Mouse (Mus musculus): ENCODE measurements at regions not wholly inside any gene's neighbourhood (a gene's known extent, or its start where the extent isn't known, plus 50 kb on each side); places are given as distances from the start of the nearest gene placed in this dataset.

DNA sequence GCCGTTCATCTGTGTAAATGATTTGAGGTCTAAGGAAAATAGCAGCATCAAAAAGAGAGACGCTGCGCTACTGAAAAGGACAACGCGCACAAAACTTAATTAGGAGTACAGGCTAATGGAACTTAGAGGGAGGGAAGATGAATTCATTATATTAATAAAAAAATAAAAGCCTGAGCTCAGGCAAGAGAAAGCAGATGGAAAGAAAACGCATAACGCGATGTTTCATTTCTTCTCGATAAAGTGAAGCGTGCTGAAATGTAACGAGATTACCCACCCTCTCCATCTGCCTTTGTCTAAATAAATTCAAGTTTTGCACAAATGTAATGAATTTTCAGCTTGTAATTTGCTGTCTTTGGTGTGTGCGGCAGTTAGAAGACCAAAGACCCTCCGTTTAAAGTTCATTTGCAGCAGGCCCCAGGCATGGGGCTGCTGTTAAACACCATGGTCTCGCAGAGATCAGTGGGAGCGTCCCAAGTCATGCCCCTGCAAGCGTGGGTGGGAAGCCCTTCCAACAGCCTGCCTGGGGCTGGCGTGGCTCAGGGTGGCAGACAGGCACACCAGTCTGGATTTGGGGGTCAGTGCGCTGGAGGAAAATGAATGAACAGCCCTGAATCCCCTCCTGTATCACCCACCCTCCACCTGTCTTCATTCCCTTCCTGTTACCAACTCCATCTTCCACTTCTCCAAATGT, 241.8 kb downstream of the Abcc12 start:
- TF ChIP-seq CTCF (IDR thresholded peaks at IDR 0.05; ENCODE audit: borderline replicate concordance, insufficient read depth, low read depth, low read length) (no peak), POLR2A (IDR thresholded peaks at IDR 0.05; ENCODE audit: borderline replicate concordance, insufficient read depth, low read length) (no peak)

All from cerebellum, adult 2 months (tissue).